Mouse (Mus musculus) thymus, postnatal 10 days (tissue): ENCODE data around the gene Pls3.

Experiments used
- DNase-seq, 2 experiments: peaks; one replicate each; pipeline ENCODE4 v3.0.0; 2021; ENCODE audit warnings: low spot score in 2 of 2

Gene Pls3

GRCm38 (mm10) chrX:75874332-75875291, at the start of gene Pls3:
Pls3 (minus strand) TSS chrX:75875182.
- peak; percentile 3 to 20 for DNase-seq

- DNase-seq = no peak
Measured at GRCm38 (mm10) chrX:75895716-75896115, 20.7 kb upstream of the Pls3 start.

- DNase-seq = no peak
Measured at GRCm38 (mm10) chrX:75875566-75875965, 584 bp upstream of the Pls3 start.

- DNase-seq = no peak
Measured at GRCm38 (mm10) chrX:75873813-75874212, 1.2 kb downstream of the Pls3 start.

- DNase-seq = no peak
Measured at GRCm38 (mm10) chrX:75873253-75873652, 1.7 kb downstream of the Pls3 start.

- no peak for DNase-seq
Measured at GRCm38 (mm10) chrX:75871855-75872254, 3.1 kb downstream of the Pls3 start.

GRCm38 (mm10) chrX:75861715-75862114, 13.3 kb downstream of the Pls3 start:
- no peak for DNase-seq

GRCm38 (mm10) chrX:75854294-75854693, 20.7 kb downstream of the Pls3 start:
- DNase-seq = no peak

GRCm38 (mm10) chrX:75844290-75844689, 30.7 kb downstream of the Pls3 start:
- DNase-seq = no peak

- no peak for DNase-seq
Measured at GRCm38 (mm10) chrX:75842835-75843234, 32.1 kb downstream of the Pls3 start.

GRCm38 (mm10) chrX:75842120-75842519, 32.9 kb downstream of the Pls3 start:
- DNase-seq = no peak

GRCm38 (mm10) chrX:75840263-75840662, 34.7 kb downstream of the Pls3 start:
- no peak for DNase-seq

- no peak for DNase-seq
Measured at GRCm38 (mm10) chrX:75834836-75835235, 40.1 kb downstream of the Pls3 start.

GRCm38 (mm10) chrX:75834286-75834685, 40.7 kb downstream of the Pls3 start:
- DNase-seq = no peak

- no peak for DNase-seq
Measured at GRCm38 (mm10) chrX:75833006-75833641, 41.9 kb downstream of the Pls3 start.

- no peak for DNase-seq
Measured at GRCm38 (mm10) chrX:75829867-75830255, 45.1 kb downstream of the Pls3 start.

GRCm38 (mm10) chrX:75829240-75829866, 45.6 kb downstream of the Pls3 start:
- no peak for DNase-seq

- no peak for DNase-seq
Measured at GRCm38 (mm10) chrX:75818647-75819271, 56.2 kb downstream of the Pls3 start.

GRCm38 (mm10) chrX:75814958-75815357, 60.0 kb downstream of the Pls3 start:
- no peak for DNase-seq

GRCm38 (mm10) chrX:75814123-75814522, 60.9 kb downstream of the Pls3 start:
- no peak for DNase-seq

- DNase-seq = peak in 1 of 2 experiments; percentile 4
Measured at GRCm38 (mm10) chrX:75796583-75796982, 78.4 kb downstream of the Pls3 start.

GRCm38 (mm10) chrX:75779796-75780195, 95.2 kb downstream of the Pls3 start:
- no peak for DNase-seq
